Mouse (Mus musculus): Measurements from ENCODE around the gene Tbx21. TPM values are rescaled to one million over a fixed set of nuclear protein-coding genes. Genes with fewer than 3 reads are reported as not detected.

Gene Tbx21
- polyA plus RNA-seq, 1 experiment, result 0.09 TPM

DNA sequence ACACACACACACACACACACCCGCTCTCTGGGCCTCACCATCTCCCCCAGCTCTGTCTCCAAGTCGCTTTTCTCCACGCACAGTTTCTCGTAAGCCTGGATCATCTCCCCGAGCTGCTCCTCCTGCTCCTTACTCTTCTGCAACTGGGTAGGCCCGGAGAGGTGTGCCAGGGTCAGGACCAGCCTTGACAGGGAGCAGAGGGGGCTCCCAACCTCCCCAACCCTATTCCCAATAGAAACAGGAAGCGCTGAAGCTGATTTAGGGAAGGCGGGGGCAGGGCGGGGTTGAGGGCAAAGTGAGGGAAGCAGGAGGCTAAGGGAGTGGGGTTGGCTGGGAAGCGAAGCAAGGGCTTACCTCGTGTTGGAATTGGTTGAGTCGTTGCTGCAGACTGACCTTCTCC, 33.5 kb upstream of the Tbx21 start:
- peaks cover 53% of the 10 kb centered on the region for H3K36me3 ChIP-seq (replicated peaks; ENCODE audit: low read length)
- no peaks in the 10 kb centered on the region for H3K9me3 ChIP-seq
- no peak for TF ChIP-seq GATA1 (IDR thresholded peaks at IDR 0.05; ENCODE audit: borderline replicate concordance, low read length)
- no peak for TF ChIP-seq FLI1 (IDR thresholded peaks at IDR 0.05; ENCODE audit: low read length)
- peaks cover 87% of the 10 kb centered on the region for H3K4me1 ChIP-seq
- H3K4me3 ChIP-seq (replicated peaks), result peak overlapping the region; percentile 98
- peaks cover 7% of the 10 kb centered on the region for H3K27me3 ChIP-seq (replicated peaks)

DNA sequence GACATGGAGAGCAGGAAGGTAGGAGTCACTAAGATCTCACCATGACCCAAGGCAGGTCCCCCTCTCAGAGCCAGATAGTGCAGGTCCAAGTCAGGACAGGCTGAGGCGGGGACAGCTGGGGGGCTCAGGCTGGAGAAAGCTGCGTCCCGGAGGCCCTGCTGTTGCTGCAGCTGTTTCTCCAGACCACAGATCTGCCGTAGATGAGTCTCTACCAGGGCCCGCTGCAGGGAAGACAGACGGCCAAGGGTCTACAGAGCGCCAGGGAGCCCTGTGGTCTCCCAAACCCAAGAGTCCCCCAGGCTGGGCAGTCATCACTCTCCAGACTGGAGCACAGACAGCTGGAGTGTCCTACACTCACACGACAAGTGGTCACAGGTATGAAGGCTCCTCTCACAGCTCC, 32.2 kb upstream of the Tbx21 start:
- Histone ChIP-seq H3K4me3 (replicated peaks) (no peak overlapping the region), H3K9me3 (no peaks in the 10 kb centered on the region), H3K4me1 (peaks cover 92% of the 10 kb centered on the region), H3K36me3 (replicated peaks; ENCODE audit: low read length) (peaks cover 57% of the 10 kb centered on the region), H3K27me3 (replicated peaks) (peaks cover 7% of the 10 kb centered on the region)
- TF ChIP-seq GATA1 (IDR thresholded peaks at IDR 0.05; ENCODE audit: borderline replicate concordance, low read length) (no peak), FLI1 (IDR thresholded peaks at IDR 0.05; ENCODE audit: low read length) (no peak)

DNA sequence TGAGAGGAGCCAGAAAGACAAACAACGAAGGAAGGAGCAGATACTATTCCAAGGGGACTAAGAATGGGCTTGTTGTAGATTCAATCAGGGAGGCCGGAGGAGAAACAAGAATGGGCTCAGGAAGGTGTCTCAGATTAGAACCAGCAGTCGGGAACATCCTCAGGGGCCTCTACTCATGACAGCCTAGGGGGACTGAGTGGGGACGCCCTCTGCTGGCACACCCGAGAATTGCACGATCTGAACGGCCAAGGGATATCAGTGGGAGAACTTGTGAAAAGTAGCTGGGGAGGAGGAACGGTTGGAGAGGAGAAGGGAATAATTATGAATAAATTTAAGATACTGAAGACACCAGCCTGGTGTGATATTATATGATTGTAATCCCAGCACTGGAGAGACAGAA, 31.6 kb upstream of the Tbx21 start:
- Histone ChIP-seq H3K9me3 (no peaks in the 10 kb centered on the region), H3K36me3 (replicated peaks; ENCODE audit: low read length) (peaks cover 58% of the 10 kb centered on the region), H3K4me3 (replicated peaks) (no peak overlapping the region), H3K27me3 (replicated peaks) (peaks cover 2% of the 10 kb centered on the region), H3K4me1 (peaks cover 93% of the 10 kb centered on the region)
- no peak for TF ChIP-seq FLI1 (IDR thresholded peaks at IDR 0.05; ENCODE audit: low read length)
- no peak for TF ChIP-seq GATA1 (IDR thresholded peaks at IDR 0.05; ENCODE audit: borderline replicate concordance, low read length)

DNA sequence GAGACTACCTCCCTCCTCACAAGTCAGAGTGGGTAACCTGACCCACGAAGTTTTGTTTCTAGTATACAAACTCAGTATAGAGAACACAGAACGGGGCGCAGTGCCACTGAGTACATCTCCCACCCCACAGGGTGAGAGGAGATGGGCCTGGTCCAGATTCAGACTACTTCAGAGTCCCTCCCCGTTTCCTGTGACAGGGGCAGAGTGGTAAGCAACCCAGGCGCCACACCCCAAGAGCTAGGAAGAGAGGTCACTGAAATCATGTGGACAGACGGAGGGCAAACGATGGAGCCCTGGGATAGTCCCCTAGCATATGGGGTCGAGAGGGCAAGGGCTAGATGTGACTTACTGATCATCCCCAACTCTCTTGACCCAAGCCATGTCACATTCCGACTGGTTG, 30.8 kb upstream of the Tbx21 start:
- Histone ChIP-seq H3K4me1 (peaks cover 97% of the 10 kb centered on the region), H3K36me3 (replicated peaks; ENCODE audit: low read length) (peaks cover 65% of the 10 kb centered on the region), H3K4me3 (replicated peaks) (no peak overlapping the region), H3K27me3 (replicated peaks) (no peaks in the 10 kb centered on the region), H3K9me3 (no peaks in the 10 kb centered on the region)
- no peak for TF ChIP-seq FLI1 (IDR thresholded peaks at IDR 0.05; ENCODE audit: low read length)
- TF ChIP-seq GATA1 (IDR thresholded peaks at IDR 0.05; ENCODE audit: borderline replicate concordance, low read length), result no peak

DNA sequence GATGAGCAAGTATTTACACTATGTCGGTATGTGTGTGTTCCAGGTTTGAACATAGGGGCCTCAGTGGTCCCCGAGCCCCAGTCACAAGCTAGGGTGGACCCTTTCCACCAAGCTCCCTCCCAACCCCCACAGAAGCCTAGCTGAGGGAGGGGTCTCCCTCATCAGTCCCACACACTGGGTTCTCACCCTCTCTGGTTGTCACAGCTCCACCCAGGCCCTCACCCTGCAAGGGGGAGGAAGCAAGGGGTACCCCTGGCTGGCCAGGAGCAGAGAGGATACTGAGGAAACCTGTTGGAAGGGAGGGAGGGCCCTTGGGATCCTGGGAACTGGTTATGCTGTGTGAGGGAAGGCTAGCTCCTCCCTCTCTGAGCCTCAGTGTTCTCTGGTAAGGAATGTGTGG, 30.2 kb upstream of the Tbx21 start:
- no peak overlapping the region for H3K4me3 ChIP-seq (replicated peaks)
- H3K27me3 ChIP-seq (replicated peaks), result no peaks in the 10 kb centered on the region
- H3K36me3 ChIP-seq (replicated peaks; ENCODE audit: low read length), result peaks cover 72% of the 10 kb centered on the region
- no peaks in the 10 kb centered on the region for H3K9me3 ChIP-seq
- TF ChIP-seq FLI1 (IDR thresholded peaks at IDR 0.05; ENCODE audit: low read length), result no peak
- TF ChIP-seq GATA1 (IDR thresholded peaks at IDR 0.05; ENCODE audit: borderline replicate concordance, low read length), result no peak
- peaks cover 96% of the 10 kb centered on the region for H3K4me1 ChIP-seq

DNA sequence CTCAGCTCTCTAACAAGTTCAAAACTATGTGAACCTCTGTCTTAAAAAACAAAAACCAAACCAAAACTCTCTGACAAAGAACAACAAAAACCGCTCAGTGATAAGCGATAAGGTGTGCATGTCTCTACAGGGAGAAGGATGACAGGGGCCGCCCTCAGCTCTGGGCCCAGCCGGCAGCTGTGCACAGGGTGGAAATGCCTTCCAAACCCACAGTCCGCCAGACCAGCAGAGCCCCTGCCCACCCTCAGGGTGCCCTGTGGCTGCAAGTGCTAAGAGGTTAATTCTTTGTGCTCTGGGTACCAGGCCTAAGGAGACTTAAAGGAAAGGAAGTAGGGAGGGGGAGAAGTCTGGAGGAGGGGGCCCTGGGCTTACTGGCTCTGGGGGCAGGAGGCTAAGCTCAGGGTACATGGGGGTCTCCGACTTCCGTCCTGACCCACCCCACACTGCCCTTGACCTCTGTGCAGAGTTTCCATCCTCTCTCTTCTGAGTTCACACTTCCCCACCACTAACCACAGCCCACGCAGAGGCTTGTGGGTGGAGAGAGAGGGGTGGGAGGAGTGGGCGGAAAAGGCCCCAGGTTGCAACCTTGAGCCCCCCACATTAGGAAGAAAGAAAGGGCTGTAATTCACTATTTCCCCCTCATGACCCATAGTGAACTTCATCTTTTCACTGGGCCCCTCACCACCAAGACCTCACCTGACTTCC, 28.2 kb upstream of the Tbx21 start:
- peaks cover 87% of the 10 kb centered on the region for H3K36me3 ChIP-seq (replicated peaks; ENCODE audit: low read length)
- peaks cover 82% of the 10 kb centered on the region for H3K4me1 ChIP-seq
- no peaks in the 10 kb centered on the region for H3K27me3 ChIP-seq (replicated peaks)
- H3K9me3 ChIP-seq, result no peaks in the 10 kb centered on the region
- peak overlapping the region; percentile 17 for H3K4me3 ChIP-seq (replicated peaks)
- TF ChIP-seq GATA1 (IDR thresholded peaks at IDR 0.05; ENCODE audit: borderline replicate concordance, low read length), result no peak
- no peak for TF ChIP-seq FLI1 (IDR thresholded peaks at IDR 0.05; ENCODE audit: low read length)

DNA sequence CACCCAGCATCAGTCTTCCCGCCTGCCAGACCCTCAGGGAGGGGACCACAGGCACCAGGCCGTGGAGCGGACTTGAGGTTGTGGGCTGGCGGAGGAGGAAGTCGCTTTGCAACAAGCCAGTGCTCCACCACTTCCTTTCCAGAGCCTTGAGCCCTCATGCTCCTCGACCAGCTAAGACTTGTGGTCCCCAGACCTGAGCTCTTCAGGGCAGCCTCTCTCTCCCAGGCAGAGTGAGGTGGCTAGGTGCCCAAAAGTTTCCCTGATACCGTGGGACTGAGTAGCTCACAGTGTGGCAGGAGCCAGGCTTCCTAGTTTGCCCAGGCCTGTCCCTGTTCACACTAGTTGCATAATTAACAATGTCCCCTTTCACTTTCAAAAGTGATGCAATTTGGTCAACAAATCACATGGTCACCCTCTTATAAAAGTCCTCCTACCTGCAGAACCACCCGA, 27.1 kb upstream of the Tbx21 start:
- TF ChIP-seq FLI1 (IDR thresholded peaks at IDR 0.05; ENCODE audit: low read length) (no peak), GATA1 (IDR thresholded peaks at IDR 0.05; ENCODE audit: borderline replicate concordance, low read length) (no peak)
- Histone ChIP-seq H3K9me3 (no peaks in the 10 kb centered on the region), H3K27me3 (replicated peaks) (no peaks in the 10 kb centered on the region), H3K36me3 (replicated peaks; ENCODE audit: low read length) (peaks cover 87% of the 10 kb centered on the region), H3K4me3 (replicated peaks) (peak overlapping the region; percentile 60), H3K4me1 (peaks cover 78% of the 10 kb centered on the region)

DNA sequence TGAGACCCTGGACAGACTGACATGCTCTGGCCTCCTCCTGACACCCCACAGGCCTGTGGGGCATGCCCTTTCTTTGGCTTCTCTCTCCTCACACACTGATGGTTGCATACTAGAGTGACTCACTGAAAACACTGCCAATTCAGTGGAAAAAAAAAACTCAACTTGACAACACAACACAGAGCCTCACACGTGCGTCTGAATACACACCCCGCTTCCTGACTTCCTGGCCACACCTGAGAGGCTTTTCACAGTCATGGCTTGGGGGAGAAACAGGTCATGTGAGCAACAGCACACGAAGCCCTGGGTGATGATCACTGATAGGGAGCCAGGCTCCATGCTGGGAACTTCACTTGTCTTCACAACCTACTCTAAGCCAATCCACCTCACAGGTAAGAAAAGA, 25.7 kb upstream of the Tbx21 start:
- peaks cover 88% of the 10 kb centered on the region for H3K36me3 ChIP-seq (replicated peaks; ENCODE audit: low read length)
- H3K4me3 ChIP-seq (replicated peaks), result no peak overlapping the region
- H3K27me3 ChIP-seq (replicated peaks), result no peaks in the 10 kb centered on the region
- peaks cover 64% of the 10 kb centered on the region for H3K4me1 ChIP-seq
- no peaks in the 10 kb centered on the region for H3K9me3 ChIP-seq
- TF ChIP-seq FLI1 (IDR thresholded peaks at IDR 0.05; ENCODE audit: low read length) (no peak), GATA1 (IDR thresholded peaks at IDR 0.05; ENCODE audit: borderline replicate concordance, low read length) (no peak)

DNA sequence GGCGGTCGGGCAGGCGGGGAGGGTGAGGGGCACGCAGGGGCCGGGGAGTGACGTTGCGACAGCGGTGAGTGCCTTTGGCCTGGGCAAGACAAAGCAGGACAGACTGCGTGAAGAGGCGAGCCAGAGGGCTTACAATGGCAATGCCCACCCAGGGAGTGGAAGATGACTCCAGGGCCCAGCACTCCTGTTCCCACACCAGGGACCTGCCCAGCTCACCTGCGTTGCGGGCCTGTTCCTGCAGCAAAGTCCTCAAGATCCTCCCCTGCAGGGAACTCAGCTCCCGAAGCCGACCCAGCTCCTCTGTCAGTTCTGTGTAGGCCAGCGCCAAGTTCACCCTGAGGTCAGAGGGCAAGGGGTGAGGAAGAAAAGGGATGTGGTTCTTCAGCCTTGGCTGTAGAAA, 24.1 kb upstream of the Tbx21 start:
- no peaks in the 10 kb centered on the region for H3K9me3 ChIP-seq
- peaks cover 82% of the 10 kb centered on the region for H3K36me3 ChIP-seq (replicated peaks; ENCODE audit: low read length)
- no peak overlapping the region for H3K4me3 ChIP-seq (replicated peaks)
- H3K27me3 ChIP-seq (replicated peaks), result peaks cover 10% of the 10 kb centered on the region
- TF ChIP-seq FLI1 (IDR thresholded peaks at IDR 0.05; ENCODE audit: low read length) (no peak), GATA1 (IDR thresholded peaks at IDR 0.05; ENCODE audit: borderline replicate concordance, low read length) (no peak)
- H3K4me1 ChIP-seq, result peaks cover 50% of the 10 kb centered on the region

DNA sequence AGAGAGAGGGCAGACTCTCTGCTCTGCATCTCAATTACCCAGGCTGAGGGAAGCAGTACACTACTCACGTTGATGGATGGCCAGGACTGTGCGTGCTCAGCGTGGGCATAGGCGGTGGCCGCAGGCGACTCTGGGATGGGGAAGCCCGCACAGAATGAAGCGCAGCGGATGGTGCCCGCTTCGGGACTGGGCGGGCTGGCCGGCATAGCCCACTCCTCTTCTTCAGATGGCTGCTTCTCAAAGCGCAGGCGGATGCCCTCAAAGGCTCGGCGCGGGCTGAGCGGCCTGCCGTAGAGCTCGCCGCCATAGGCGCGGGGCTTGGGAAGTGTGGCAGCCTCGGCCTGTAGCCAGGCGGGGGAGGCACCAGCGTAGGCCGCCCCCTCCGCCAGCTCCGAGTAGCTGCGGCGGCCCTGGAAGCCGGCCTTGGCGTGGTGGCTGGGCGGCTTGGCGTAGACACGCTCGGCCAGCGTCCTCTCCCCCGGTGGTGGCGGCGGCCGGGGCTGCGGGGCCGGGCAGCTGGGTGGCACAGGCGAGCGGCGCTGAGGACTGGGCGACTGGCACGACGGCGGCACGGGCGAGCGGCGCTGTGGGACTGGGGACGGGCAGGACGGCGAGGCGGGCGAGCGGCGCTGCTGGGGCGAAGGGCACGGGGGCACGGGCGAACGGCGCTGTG, 23.6 kb upstream of the Tbx21 start:
- TF ChIP-seq GATA1 (IDR thresholded peaks at IDR 0.05; ENCODE audit: borderline replicate concordance, low read length) (no peak), FLI1 (IDR thresholded peaks at IDR 0.05; ENCODE audit: low read length) (no peak)
- Histone ChIP-seq H3K4me1 (peaks cover 50% of the 10 kb centered on the region), H3K36me3 (replicated peaks; ENCODE audit: low read length) (peaks cover 76% of the 10 kb centered on the region), H3K4me3 (replicated peaks) (no peak overlapping the region), H3K9me3 (no peaks in the 10 kb centered on the region), H3K27me3 (replicated peaks) (peaks cover 15% of the 10 kb centered on the region)
